Mouse (Mus musculus): ENCODE data around the gene Hhat. TPM values are rescaled to one million over a fixed set of nuclear protein-coding genes. Genes with fewer than 3 reads are reported as not detected.

Gene Hhat
- total RNA-seq, 2 experiments from 2014 or later, result 2.7 to 4.8 TPM

DNA sequence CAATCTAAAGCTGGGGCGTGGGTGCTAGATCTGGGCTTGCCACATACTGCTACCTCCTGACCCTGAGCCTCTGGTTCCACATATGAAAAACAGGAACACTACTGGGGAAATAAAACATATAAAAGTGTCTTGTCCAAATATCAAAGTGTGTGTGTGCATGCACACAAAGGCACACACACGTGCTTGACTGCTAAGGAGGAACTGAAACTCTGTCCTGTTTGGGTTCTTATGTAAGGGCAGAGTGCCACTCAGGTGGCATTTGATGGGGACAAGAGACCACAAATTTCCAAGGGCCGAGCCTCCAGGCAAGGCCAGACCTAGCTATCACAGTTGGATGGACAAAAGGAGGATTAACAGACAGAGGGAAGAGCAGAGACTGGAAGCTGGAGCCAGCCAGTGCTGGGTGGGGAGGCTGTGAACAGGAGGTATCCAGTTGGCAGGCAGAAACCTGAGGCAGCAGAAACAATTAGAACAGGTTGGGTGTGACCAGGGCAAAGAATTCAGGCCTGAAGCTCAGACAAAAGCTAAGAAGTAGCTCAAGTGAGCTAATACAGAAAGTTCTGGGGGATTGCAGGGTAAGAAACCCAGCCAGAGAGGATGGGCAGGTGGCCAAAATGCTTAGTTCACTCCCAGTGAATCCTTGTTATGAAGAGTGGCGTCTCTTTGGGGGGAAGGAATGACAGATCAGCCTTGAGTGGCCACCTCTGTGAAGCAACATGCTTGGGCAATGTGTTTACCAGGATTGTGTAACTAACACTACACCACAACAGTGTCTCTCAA lies 321.3 kb downstream of the Hhat start:
- no peak for DNase-seq (ENCODE audit: low spot score in 2 of 2)

DNA sequence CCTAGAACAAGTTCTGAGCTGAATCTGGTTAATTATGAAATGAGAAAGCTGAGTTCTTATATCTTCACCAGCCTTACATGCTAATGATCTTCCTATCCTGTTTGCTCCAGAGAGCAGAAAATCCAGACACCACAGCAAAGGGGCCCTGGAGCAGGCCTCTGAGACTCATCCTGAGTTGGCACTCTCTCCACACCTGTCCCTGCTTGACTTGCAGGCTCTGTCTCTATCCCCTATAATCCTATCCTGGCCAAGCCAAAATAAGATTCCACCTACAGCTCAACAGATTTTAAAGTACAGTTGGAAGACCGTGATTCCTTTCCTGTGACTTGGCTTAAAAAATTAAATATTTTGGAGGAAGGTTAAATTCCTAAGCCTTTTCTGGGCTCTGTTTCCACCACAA lies 322.5 kb downstream of the Hhat start:
- no peak for DNase-seq (ENCODE audit: low spot score in 2 of 2)

GRCm38 (mm10) chr1:192447666-192448065 lies 323.4 kb downstream of the Hhat start:
- DNase-seq (ENCODE audit: low spot score in 2 of 2), result no peak

Other genes with a start within 250 kb of the Hhat start
- gene Sertad4, start 84.5 kb upstream of the Hhat start, total RNA-seq (2021), result 1 to 10 TPM; 3.9 to 6.2 TPM